Mouse (Mus musculus): Measurements from ENCODE around the gene Hist1h4d. TPM values are rescaled to one million over a fixed set of nuclear protein-coding genes. Genes with fewer than 3 reads are reported as not detected.
"Not testable (repeated sequence)": the region's sequence is repeated elsewhere in the genome, so short reads cannot be mapped to it uniquely, and the experiment has no call there.

Hist1h4d gene
- polyA plus RNA-seq, 1 experiment = 2.7 TPM

DNA sequence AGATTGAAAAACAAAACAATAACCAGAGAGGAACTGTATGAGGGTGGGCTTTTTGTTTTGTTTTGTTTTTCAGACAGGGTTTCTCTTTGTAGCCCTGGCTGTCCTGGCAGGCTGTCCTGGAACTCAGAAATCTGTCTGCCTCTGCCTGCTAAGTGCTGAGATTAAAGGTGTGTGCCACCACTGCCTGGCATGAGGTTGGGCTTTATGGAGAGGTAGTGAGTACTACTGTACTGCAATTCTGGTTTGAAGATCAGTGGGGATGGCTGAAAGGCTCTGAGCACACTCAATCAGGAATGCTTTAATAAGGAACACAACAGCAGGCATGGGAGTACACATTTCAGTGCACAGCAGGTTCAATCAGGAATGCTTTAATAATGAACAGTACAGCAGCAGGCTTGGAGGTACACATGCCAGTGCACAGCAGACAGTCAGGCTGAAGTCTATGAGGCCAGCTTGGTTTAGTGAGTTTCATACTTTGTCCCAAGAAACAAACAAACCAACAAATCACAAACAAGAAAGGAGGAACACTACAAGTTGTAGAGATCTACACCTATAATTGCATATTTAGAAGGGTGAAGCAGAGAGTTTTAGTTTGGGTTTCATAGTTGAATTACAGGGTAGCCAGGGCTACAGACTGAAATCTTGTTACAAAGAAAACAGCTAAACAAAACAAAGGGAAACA is 2.1 kb downstream of the Hist1h4d start:
- Histone ChIP-seq H3K4me1 (ENCODE audit: control insufficient read depth, insufficient read depth, low read length) (peaks cover 8% of the 10 kb centered on the region; the same call in 1 of the 2 replicates), H3K27ac (ENCODE audit: control insufficient read depth, insufficient read depth, low read depth, low read length) (no peak overlapping the region), H3K36me3 (ENCODE audit: control insufficient read depth, insufficient read depth, low read length) (no peaks in the 10 kb centered on the region), H3K27me3 (ENCODE audit: control insufficient read depth, insufficient read depth, low read length) (no peaks in the 10 kb centered on the region), H3K4me3 (ENCODE audit: control insufficient read depth, low read depth, low read length) (no peak overlapping the region)
- TF ChIP-seq CTCF (IDR thresholded peaks at IDR 0.05; ENCODE audit: control insufficient read depth, insufficient read depth, insufficient replicate concordance, low read depth, low read length) (no peak), POLR2A (IDR thresholded peaks at IDR 0.05; ENCODE audit: control insufficient read depth, low read depth, low read length) (no peak)

DNA sequence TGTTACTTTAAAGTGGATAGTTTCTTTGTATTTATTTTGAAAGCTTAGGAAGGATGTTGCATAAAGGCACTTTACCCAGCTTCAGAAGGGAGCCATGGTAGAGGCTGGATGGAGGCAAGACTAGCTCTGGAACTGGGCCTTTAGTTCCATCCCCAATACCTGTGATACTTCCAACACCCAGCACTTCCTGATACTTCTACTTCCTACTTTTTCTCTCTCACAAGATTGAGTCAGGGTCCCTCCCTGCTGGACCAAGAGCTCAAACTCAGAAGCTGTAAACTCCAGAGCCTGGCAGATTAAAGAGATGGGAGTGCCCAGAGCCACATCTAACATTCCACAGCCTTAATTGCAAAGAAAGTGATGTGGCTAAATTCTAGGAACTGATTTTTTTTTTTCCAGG is 2.9 kb downstream of the Hist1h4d start:
- no peaks in the 10 kb centered on the region for H3K36me3 ChIP-seq (ENCODE audit: control insufficient read depth, insufficient read depth, low read length)
- H3K4me3 ChIP-seq (ENCODE audit: control insufficient read depth, low read depth, low read length) = no peak overlapping the region
- no peaks in the 10 kb centered on the region for H3K27me3 ChIP-seq (ENCODE audit: control insufficient read depth, insufficient read depth, low read length)
- H3K27ac ChIP-seq (ENCODE audit: control insufficient read depth, insufficient read depth, low read depth, low read length) = no peak overlapping the region
- peaks cover 8% of the 10 kb centered on the region; the same call in 1 of the 2 replicates for H3K4me1 ChIP-seq (ENCODE audit: control insufficient read depth, insufficient read depth, low read length)
- TF ChIP-seq POLR2A (IDR thresholded peaks at IDR 0.05; ENCODE audit: control insufficient read depth, low read depth, low read length) = no peak
- TF ChIP-seq CTCF (IDR thresholded peaks at IDR 0.05; ENCODE audit: control insufficient read depth, insufficient read depth, insufficient replicate concordance, low read depth, low read length) = no peak

DNA sequence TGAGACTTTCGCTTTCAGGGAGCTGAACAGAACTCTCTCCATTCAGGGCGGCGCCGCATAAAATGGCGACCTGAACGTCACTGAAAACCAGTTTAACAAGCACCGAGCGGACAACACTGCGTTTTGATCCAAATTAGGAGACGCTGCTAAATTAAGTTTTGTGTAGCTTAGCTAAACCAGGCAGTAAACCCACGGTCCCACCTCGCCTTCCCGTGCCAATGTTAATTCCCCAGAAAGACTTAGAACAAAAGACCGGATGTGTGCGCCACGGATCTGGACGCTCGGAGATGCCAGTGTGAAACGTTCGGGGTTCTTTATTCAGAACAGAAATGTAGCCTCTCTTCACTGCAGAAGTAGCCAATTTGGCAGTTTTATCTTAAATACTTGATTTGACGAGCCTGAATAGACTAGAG is 3.6 kb downstream of the Hist1h4d start:
- Histone ChIP-seq H3K4me3 (ENCODE audit: control insufficient read depth, low read depth, low read length) (peak overlapping the region; percentile 79), H3K4me1 (ENCODE audit: control insufficient read depth, insufficient read depth, low read length) (peaks cover 8% of the 10 kb centered on the region; the same call in 1 of the 2 replicates)
- TF ChIP-seq CTCF (IDR thresholded peaks at IDR 0.05; ENCODE audit: control insufficient read depth, insufficient read depth, insufficient replicate concordance, low read depth, low read length) (no peak), POLR2A (IDR thresholded peaks at IDR 0.05; ENCODE audit: control insufficient read depth, low read depth, low read length) (no peak)

DNA sequence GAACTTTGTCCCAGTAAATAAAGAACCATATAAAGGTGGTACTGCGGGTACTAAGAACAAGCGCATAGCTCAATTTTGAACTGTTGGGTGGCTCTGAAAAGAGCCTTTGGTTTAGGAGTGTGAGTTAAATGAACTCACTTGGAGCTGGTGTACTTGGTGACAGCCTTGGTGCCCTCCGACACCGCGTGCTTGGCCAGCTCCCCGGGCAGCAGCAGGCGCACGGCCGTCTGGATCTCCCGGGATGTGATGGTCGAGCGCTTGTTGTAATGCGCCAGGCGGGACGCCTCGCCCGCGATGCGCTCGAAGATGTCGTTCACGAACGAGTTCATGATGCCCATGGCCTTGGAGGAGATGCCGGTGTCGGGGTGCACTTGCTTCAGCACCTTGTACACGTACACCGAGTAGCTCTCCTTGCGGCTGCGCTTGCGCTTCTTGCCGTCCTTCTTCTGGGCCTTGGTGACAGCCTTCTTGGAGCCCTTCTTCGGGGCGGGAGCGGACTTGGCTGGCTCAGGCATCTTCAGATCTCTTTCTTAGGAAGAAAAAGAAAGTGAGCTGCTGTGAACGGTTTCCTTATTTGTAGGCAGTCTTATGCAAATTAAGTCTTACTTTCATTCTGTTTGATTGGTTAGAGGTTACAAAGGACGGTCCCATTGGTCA is 4.2 kb downstream of the Hist1h4d start:
- not testable (repeated sequence) for H3K36me3 ChIP-seq (ENCODE audit: control insufficient read depth, insufficient read depth, low read length); H3K4me1 ChIP-seq (ENCODE audit: control insufficient read depth, insufficient read depth, low read length); H3K27ac ChIP-seq (ENCODE audit: control insufficient read depth, insufficient read depth, low read depth, low read length); H3K27me3 ChIP-seq (ENCODE audit: control insufficient read depth, insufficient read depth, low read length)
- TF ChIP-seq POLR2A (IDR thresholded peaks at IDR 0.05; ENCODE audit: control insufficient read depth, low read depth, low read length) = peak; percentile 53; the same call in 1 of the 2 replicates
- peak overlapping the region; percentile 55; the same call in 1 of the 2 replicates for H3K4me3 ChIP-seq (ENCODE audit: control insufficient read depth, low read depth, low read length)

More for the DNA sequence above, 3.6 kb downstream of the Hist1h4d start:
- H3K36me3 ChIP-seq (ENCODE audit: control insufficient read depth, insufficient read depth, low read length) = no peaks in the 10 kb centered on the region
- no peaks in the 10 kb centered on the region for H3K27me3 ChIP-seq (ENCODE audit: control insufficient read depth, insufficient read depth, low read length)
- H3K27ac ChIP-seq (ENCODE audit: control insufficient read depth, insufficient read depth, low read depth, low read length) = peak overlapping the region; percentile 84

DNA sequence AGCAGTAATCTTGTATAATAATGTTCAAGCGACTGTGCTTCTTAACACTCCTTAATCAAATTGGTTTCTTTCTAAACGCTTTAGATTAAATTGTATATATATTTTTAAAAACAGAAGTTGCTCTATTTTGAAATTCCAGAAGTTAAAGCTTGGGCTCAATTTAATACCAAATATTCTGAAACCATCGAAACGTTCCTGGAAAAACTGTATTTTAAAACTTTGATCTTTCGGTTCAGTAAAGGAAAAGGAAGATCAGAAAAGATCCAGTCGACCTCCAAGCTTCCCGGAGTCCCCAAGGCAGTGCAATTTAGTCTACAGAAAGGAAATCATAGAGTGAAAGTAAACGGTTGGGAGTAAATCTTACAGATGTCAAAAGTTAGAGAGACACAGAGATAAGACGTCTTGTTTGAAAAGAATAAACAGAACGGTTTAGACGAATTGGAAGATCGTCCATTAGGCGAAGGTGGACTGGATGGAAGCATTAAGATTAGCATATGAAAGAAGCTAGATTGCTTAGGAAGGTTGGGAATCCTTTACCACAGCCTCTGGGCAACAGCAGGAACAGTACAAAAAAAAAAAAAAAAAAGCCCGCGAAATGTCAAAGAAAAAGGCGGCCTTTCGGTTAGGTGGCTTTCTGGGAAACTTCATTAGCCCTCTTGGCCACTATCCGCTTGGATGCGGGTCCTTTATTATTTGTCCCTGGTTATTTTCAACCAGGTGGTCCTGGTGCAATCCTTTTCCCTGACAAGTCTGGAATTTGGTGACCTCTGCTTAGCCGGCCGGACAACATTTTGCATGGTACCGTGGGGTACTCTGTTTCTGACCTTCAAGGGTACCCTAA is 4.9 kb downstream of the Hist1h4d start:
- TF ChIP-seq POLR2A (IDR thresholded peaks at IDR 0.05; ENCODE audit: control insufficient read depth, low read depth, low read length) (no peak), CTCF (IDR thresholded peaks at IDR 0.05; ENCODE audit: control insufficient read depth, insufficient read depth, insufficient replicate concordance, low read depth, low read length) (no peak)
- Histone ChIP-seq H3K36me3 (ENCODE audit: control insufficient read depth, insufficient read depth, low read length) (no peaks in the 10 kb centered on the region), H3K27ac (ENCODE audit: control insufficient read depth, insufficient read depth, low read depth, low read length) (peak overlapping the region; percentile 32; the same call in 1 of the 2 replicates), H3K27me3 (ENCODE audit: control insufficient read depth, insufficient read depth, low read length) (no peaks in the 10 kb centered on the region), H3K4me3 (ENCODE audit: control insufficient read depth, low read depth, low read length) (no peak overlapping the region), H3K4me1 (ENCODE audit: control insufficient read depth, insufficient read depth, low read length) (peaks cover 7% of the 10 kb centered on the region; the same call in 1 of the 2 replicates)

DNA sequence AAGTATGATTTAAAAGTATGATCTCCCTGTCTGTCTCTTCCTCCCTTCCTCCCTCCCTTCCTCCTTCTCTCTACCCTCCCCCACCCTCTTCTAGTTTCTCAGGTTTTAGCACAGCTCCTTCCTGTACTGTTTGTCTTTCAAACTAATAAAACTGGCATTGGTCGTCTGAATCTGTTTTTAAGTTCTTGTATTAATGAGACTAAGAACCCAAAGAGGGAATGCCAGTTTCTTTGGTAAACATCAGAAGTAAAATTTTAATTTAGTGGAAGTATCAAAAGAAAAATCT is 5.5 kb downstream of the Hist1h4d start:
- Histone ChIP-seq H3K27me3 (ENCODE audit: control insufficient read depth, insufficient read depth, low read length) (no peaks in the 10 kb centered on the region), H3K27ac (ENCODE audit: control insufficient read depth, insufficient read depth, low read depth, low read length) (no peak overlapping the region), H3K36me3 (ENCODE audit: control insufficient read depth, insufficient read depth, low read length) (no peaks in the 10 kb centered on the region), H3K4me3 (ENCODE audit: control insufficient read depth, low read depth, low read length) (no peak overlapping the region), H3K4me1 (ENCODE audit: control insufficient read depth, insufficient read depth, low read length) (peaks cover 6% of the 10 kb centered on the region; the same call in 1 of the 2 replicates)
- no peak for TF ChIP-seq POLR2A (IDR thresholded peaks at IDR 0.05; ENCODE audit: control insufficient read depth, low read depth, low read length)

DNA sequence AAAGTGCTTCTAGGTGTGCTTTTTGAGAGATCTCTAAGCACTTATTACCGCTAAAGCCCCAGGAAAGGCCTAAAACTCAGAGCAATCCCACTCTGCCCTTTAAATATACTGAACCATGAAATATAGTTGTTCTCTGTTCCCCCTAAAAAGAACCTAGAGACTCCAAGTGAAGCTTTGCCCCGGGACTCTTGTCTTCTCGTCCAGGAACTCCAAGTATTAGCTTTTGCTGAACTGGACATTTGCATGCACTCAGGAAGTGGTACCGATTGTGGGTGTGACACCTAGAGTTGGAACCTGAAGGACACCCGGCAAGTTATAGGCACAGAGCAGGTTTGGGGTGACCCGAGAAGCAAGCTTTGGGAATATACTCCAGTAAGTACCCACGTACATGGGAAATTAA is 9.8 kb downstream of the Hist1h4d start:
- Histone ChIP-seq H3K36me3 (ENCODE audit: control insufficient read depth, insufficient read depth, low read length) (no peaks in the 10 kb centered on the region), H3K4me3 (ENCODE audit: control insufficient read depth, low read depth, low read length) (no peak overlapping the region), H3K27me3 (ENCODE audit: control insufficient read depth, insufficient read depth, low read length) (no peaks in the 10 kb centered on the region), H3K4me1 (ENCODE audit: control insufficient read depth, insufficient read depth, low read length) (0 out of 2 replicates have a peak, but pooled peaks cover 2% of the 10 kb centered on the region), H3K27ac (ENCODE audit: control insufficient read depth, insufficient read depth, low read depth, low read length) (no peak overlapping the region)
- no peak for TF ChIP-seq POLR2A (IDR thresholded peaks at IDR 0.05; ENCODE audit: control insufficient read depth, low read depth, low read length)
- no peak for TF ChIP-seq CTCF (IDR thresholded peaks at IDR 0.05; ENCODE audit: control insufficient read depth, insufficient read depth, insufficient replicate concordance, low read depth, low read length)

DNA sequence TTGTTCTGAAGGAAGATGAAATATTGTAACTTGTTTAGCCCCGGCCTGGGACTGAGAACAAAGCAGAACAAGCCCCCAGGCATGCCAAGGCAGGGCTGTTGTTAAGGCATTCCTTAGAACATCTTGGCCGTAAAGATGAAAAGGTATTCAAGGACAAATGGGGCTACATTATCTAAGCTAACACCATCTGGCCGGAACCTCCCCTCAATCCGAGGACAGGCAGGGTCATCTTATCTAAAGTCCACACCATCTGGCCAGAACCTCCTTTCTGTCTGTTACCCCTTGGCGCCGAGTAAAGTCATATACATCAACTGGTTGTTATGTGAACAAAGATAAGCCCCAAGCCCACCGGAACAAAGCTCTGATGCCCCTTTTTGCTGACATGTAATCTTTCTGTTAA is 10.5 kb downstream of the Hist1h4d start:
- H3K4me1 ChIP-seq (ENCODE audit: control insufficient read depth, insufficient read depth, low read length); H3K27me3 ChIP-seq (ENCODE audit: control insufficient read depth, insufficient read depth, low read length); H3K4me3 ChIP-seq (ENCODE audit: control insufficient read depth, low read depth, low read length); H3K27ac ChIP-seq (ENCODE audit: control insufficient read depth, insufficient read depth, low read depth, low read length); H3K36me3 ChIP-seq (ENCODE audit: control insufficient read depth, insufficient read depth, low read length): not testable (repeated sequence)

All from testis, adult 2 months (tissue).